Mouse (Mus musculus) testis, adult 2 months (tissue): Measurements from ENCODE around the gene Tatdn2.

Source experiments
- CTCF ChIP-seq: fragments of 200-500 bp; IDR thresholded peaks from 2 replicates; pipeline ENCODE4 v1.5.1; 2012; ENCODE audit warnings: low read depth, mild to moderate bottlenecking, inconsistent platforms, low read length, moderate library complexity; ENCODE audit not compliant: control insufficient read depth, insufficient read depth, insufficient replicate concordance
- POLR2A ChIP-seq: fragments of 200-500 bp; IDR thresholded peaks from 2 replicates; pipeline ENCODE4 v1.6.1; 2012; ENCODE audit warnings: low read depth, mild to moderate bottlenecking, inconsistent platforms, low read length, moderate library complexity; ENCODE audit not compliant: control insufficient read depth

GRCm38 (mm10) chr6:113651626-113652025 lies 45.2 kb upstream of the Tatdn2 start:
- TF ChIP-seq POLR2A (no peak), CTCF (no peak)
